Mouse (Mus musculus) midbrain, embryonic 12.5 days (tissue): ENCODE data around the gene Rb1. TPM values are rescaled to one million over a fixed set of nuclear protein-coding genes. Genes with fewer than 3 reads are reported as not detected.

Experiments
- ATAC-seq: fragments of 200-750 bp; cut with Nextera tagmentation; 2 replicates; pipeline ENCODE4 v1.8.0; 2017; ENCODE audit warnings: low read depth, moderate TSS enrichment, moderate library complexity; ENCODE audit not compliant: low FRiP score
- H3K27ac ChIP-seq: fragments of 300-500 bp; sonication (generic); replicated peaks from 2 replicates; pipeline ENCODE4 v1.5.1; 2016; ENCODE audit warnings: mild to moderate bottlenecking
- H3K27me3 ChIP-seq: fragments of 300-500 bp; sonication (generic); 2 replicates; pipeline ENCODE4 v1.6.1; 2016; ENCODE audit warnings: mild to moderate bottlenecking
- H3K36me3 ChIP-seq: fragments of 300-500 bp; sonication (generic); 2 replicates; pipeline ENCODE4 v1.6.1; 2016
- H3K4me1 ChIP-seq: fragments of 300-500 bp; sonication (generic); 2 replicates; pipeline ENCODE4 v1.6.1; 2016
- H3K4me2 ChIP-seq: fragments of 300-500 bp; sonication (generic); replicated peaks from 2 replicates; pipeline ENCODE4 v1.6.1; 2016; ENCODE audit warnings: mild to moderate bottlenecking, moderate library complexity
- H3K4me3 ChIP-seq: fragments of 300-500 bp; sonication (generic); 2 replicates; pipeline ENCODE4 v1.5.1; 2016; ENCODE audit warnings: mild to moderate bottlenecking
- H3K9ac ChIP-seq: fragments of 300-500 bp; sonication (generic); replicated peaks from 2 replicates; pipeline ENCODE4 v1.6.1; 2016; ENCODE audit warnings: mild to moderate bottlenecking, moderate library complexity
- H3K9me3 ChIP-seq: fragments of 300-500 bp; sonication (generic); 2 replicates; pipeline ENCODE4 v1.6.1; 2016; ENCODE audit warnings: mild to moderate bottlenecking
- WGBS: fragments of 180-500 bp; shearing (Covaris S2); methylation state at CpG from one replicate; pipeline ENCODE4 v1.1.7; 2016; 5-methylcytosine and 5-hydroxymethylcytosine counted together
- polyA plus RNA-seq: library from polyadenylated mRNA; unstranded; fragments of >200 nt; fragmentation: Nextera tagmentation; extraction: Ambion mirVana; gene quantifications from 2 replicates; pipeline ENCODE4 v1.2.1, GENCODE M21; 2016

Rb1 gene
- polyA plus RNA-seq, 1 experiment from 2014 or later: 34.0 TPM

- no peaks in the 10 kb centered on the region for H3K36me3 ChIP-seq
- H3K9me3 ChIP-seq: no peaks in the 10 kb centered on the region
- no peak for ATAC-seq
- no peak overlapping the region for H3K4me3 ChIP-seq
- no peak overlapping the region for H3K9ac ChIP-seq
- no peak overlapping the region for H3K4me2 ChIP-seq
- no peak overlapping the region for H3K27ac ChIP-seq
- no peaks in the 10 kb centered on the region for H3K27me3 ChIP-seq
- WGBS: 96% methylated on average over 3 of the region's 3 CpGs
- no peaks in the 10 kb centered on the region; the same call in 1 of the 2 replicates for H3K4me1 ChIP-seq
These were observed 8.3 kb upstream of the Rb1 start for GRCm38 (mm10) chr14:73333880-73334279.

GRCm38 (mm10) chr14:73331386-73331785, 5.8 kb upstream of the Rb1 start:
- Histone ChIP-seq H3K27me3 (no peaks in the 10 kb centered on the region), H3K4me3 (no peak overlapping the region), H3K4me2 (no peak overlapping the region), H3K36me3 (no peaks in the 10 kb centered on the region), H3K9ac (no peak overlapping the region), H3K9me3 (no peaks in the 10 kb centered on the region), H3K4me1 (peaks cover 7% of the 10 kb centered on the region), H3K27ac (no peak overlapping the region)
- WGBS: 91% methylated on average over 4 of the region's 4 CpGs
- ATAC-seq: no peak

- no peak overlapping the region for H3K4me3 ChIP-seq
- ATAC-seq: no peak
- no peaks in the 10 kb centered on the region for H3K36me3 ChIP-seq
- H3K9ac ChIP-seq: no peak overlapping the region
- H3K4me1 ChIP-seq: peaks cover 7% of the 10 kb centered on the region
- H3K27ac ChIP-seq: no peak overlapping the region
- no peaks in the 10 kb centered on the region for H3K9me3 ChIP-seq
- no peak overlapping the region for H3K4me2 ChIP-seq
- 93% methylated on average over 2 of the region's 2 CpGs for WGBS
- H3K27me3 ChIP-seq: no peaks in the 10 kb centered on the region
These were observed 4.2 kb upstream of the Rb1 start for GRCm38 (mm10) chr14:73329871-73330270.

- Histone ChIP-seq H3K27me3 (no peaks in the 10 kb centered on the region), H3K4me3 (peak overlapping the region; percentile 95), H3K27ac (peak overlapping the region; percentile 98), H3K4me2 (peak overlapping the region; percentile 78), H3K9ac (peak overlapping the region; percentile 90), H3K36me3 (no peaks in the 10 kb centered on the region), H3K4me1 (peaks cover 14% of the 10 kb centered on the region), H3K9me3 (no peaks in the 10 kb centered on the region)
- whole genome bisulfite sequencing: 10% methylated on average over 8 of the region's 8 CpGs
- no peak; the same call in 1 of the 2 replicates for ATAC-seq
These were observed 889 bp upstream of the Rb1 start for GRCm38 (mm10) chr14:73326511-73326910.

GRCm38 (mm10) chr14:73324634-73325455, 777 bp downstream of the Rb1 start:
- Histone ChIP-seq H3K9me3 (no peaks in the 10 kb centered on the region), H3K4me1 (peaks cover 14% of the 10 kb centered on the region), H3K4me2 (peak overlapping the region; percentile 78), H3K27ac (peak overlapping the region; percentile 98), H3K27me3 (no peaks in the 10 kb centered on the region), H3K4me3 (peak overlapping the region; percentile 95), H3K9ac (peak overlapping the region; percentile 90), H3K36me3 (peaks cover 7% of the 10 kb centered on the region; the same call in 1 of the 2 replicates)
- ATAC-seq: peak; percentile 61
- under 1% methylated on average over 53 of the region's 55 CpGs for WGBS

GRCm38 (mm10) chr14:73323965-73324364, 1.7 kb downstream of the Rb1 start:
- no peak overlapping the region for H3K9ac ChIP-seq

GRCm38 (mm10) chr14:73322142-73322541, 3.5 kb downstream of the Rb1 start:
- Histone ChIP-seq H3K4me1 (peaks cover 14% of the 10 kb centered on the region), H3K27ac (no peak overlapping the region), H3K27me3 (no peaks in the 10 kb centered on the region), H3K9me3 (no peaks in the 10 kb centered on the region), H3K9ac (no peak overlapping the region), H3K4me3 (no peak overlapping the region), H3K36me3 (peaks cover 10% of the 10 kb centered on the region; the same call in 1 of the 2 replicates), H3K4me2 (no peak overlapping the region)
- 80% methylated on average over 3 of the region's 3 CpGs for WGBS
- ATAC-seq: no peak

More at GRCm38 (mm10) chr14:73323965-73324364, 1.7 kb downstream of the Rb1 start:
- Histone ChIP-seq H3K36me3 (peaks cover 10% of the 10 kb centered on the region; the same call in 1 of the 2 replicates), H3K4me3 (no peak overlapping the region), H3K4me2 (peak overlapping the region; percentile 78), H3K4me1 (peaks cover 14% of the 10 kb centered on the region), H3K27ac (no peak overlapping the region), H3K27me3 (no peaks in the 10 kb centered on the region), H3K9me3 (no peaks in the 10 kb centered on the region)
- ATAC-seq: no peak
- WGBS: 57% methylated on average over 2 of the region's 2 CpGs

- H3K9me3 ChIP-seq: no peaks in the 10 kb centered on the region
- peaks cover 4% of the 10 kb centered on the region; the same call in 1 of the 2 replicates for H3K4me1 ChIP-seq
- ATAC-seq: no peak
- no peak overlapping the region for H3K27ac ChIP-seq
- no peak overlapping the region for H3K4me3 ChIP-seq
- peaks cover 10% of the 10 kb centered on the region; the same call in 1 of the 2 replicates for H3K36me3 ChIP-seq
- H3K4me2 ChIP-seq: no peak overlapping the region
- no peak overlapping the region for H3K9ac ChIP-seq
- no peaks in the 10 kb centered on the region for H3K27me3 ChIP-seq
These were observed 8.7 kb downstream of the Rb1 start for GRCm38 (mm10) chr14:73316933-73317332.

- Histone ChIP-seq H3K27ac (no peak overlapping the region), H3K9ac (no peak overlapping the region)
- WGBS: 68% methylated on average over 4 of the region's 4 CpGs
These were observed 11.8 kb downstream of the Rb1 start for GRCm38 (mm10) chr14:73313864-73314263.

GRCm38 (mm10) chr14:73313396-73313795, 12.2 kb downstream of the Rb1 start:
- no peak overlapping the region for H3K9ac ChIP-seq
- ATAC-seq: peak; percentile 72
- H3K4me3 ChIP-seq: no peak overlapping the region
- 79% methylated on average over 5 of the region's 5 CpGs for WGBS
- no peak overlapping the region for H3K4me2 ChIP-seq
- H3K27me3 ChIP-seq: no peaks in the 10 kb centered on the region
- no peaks in the 10 kb centered on the region for H3K36me3 ChIP-seq
- no peak overlapping the region for H3K27ac ChIP-seq
- no peaks in the 10 kb centered on the region for H3K9me3 ChIP-seq
- H3K4me1 ChIP-seq: peaks cover 4% of the 10 kb centered on the region; the same call in 1 of the 2 replicates

More at GRCm38 (mm10) chr14:73313864-73314263, 11.8 kb downstream of the Rb1 start:
- Histone ChIP-seq H3K4me3 (no peak overlapping the region), H3K4me2 (no peak overlapping the region), H3K27me3 (no peaks in the 10 kb centered on the region), H3K9me3 (no peaks in the 10 kb centered on the region), H3K36me3 (no peaks in the 10 kb centered on the region), H3K4me1 (peaks cover 4% of the 10 kb centered on the region; the same call in 1 of the 2 replicates)
- no peak; the same call in 1 of the 2 replicates for ATAC-seq

GRCm38 (mm10) chr14:73312909-73313308, 12.7 kb downstream of the Rb1 start:
- Histone ChIP-seq H3K27me3 (no peaks in the 10 kb centered on the region), H3K36me3 (no peaks in the 10 kb centered on the region), H3K4me3 (no peak overlapping the region), H3K9me3 (no peaks in the 10 kb centered on the region), H3K4me2 (no peak overlapping the region), H3K9ac (no peak overlapping the region), H3K27ac (no peak overlapping the region), H3K4me1 (peaks cover 4% of the 10 kb centered on the region; the same call in 1 of the 2 replicates)
- no peak for ATAC-seq
- WGBS: 90% methylated on average over 5 of the region's 5 CpGs

GRCm38 (mm10) chr14:73307490-73307889, 18.1 kb downstream of the Rb1 start:
- no peak for ATAC-seq

More at GRCm38 (mm10) chr14:73307490-73307889, 18.1 kb downstream of the Rb1 start:
- H3K9me3 ChIP-seq: no peaks in the 10 kb centered on the region
- H3K36me3 ChIP-seq: no peaks in the 10 kb centered on the region
- WGBS: 81% methylated on average over 1 of the region's 1 CpGs
- no peaks in the 10 kb centered on the region for H3K27me3 ChIP-seq
- H3K4me3 ChIP-seq: no peak overlapping the region
- no peaks in the 10 kb centered on the region for H3K4me1 ChIP-seq
- H3K27ac ChIP-seq: no peak overlapping the region
- no peak overlapping the region for H3K4me2 ChIP-seq
- no peak overlapping the region for H3K9ac ChIP-seq
